Mouse (Mus musculus) limb, embryonic 13.5 days (tissue): ENCODE measurements around the gene Gmeb1. TPM values are rescaled to one million over a fixed set of nuclear protein-coding genes. Genes with fewer than 3 reads are reported as not detected.

Experiments
- ATAC-seq: fragments of 200-750 bp; cut with Nextera tagmentation; 2 replicates; pipeline ENCODE4 v1.8.0; 2017; ENCODE audit warnings: low read depth, moderate number of reproducible peaks, moderate TSS enrichment; ENCODE audit not compliant: low FRiP score
- H3K27ac ChIP-seq: fragments of 300-500 bp; sonication (generic); 2 replicates; pipeline ENCODE4 v1.5.1; 2015; ENCODE audit warnings: inconsistent platforms, mild to moderate bottlenecking, moderate library complexity
- H3K27me3 ChIP-seq: fragments of 300-500 bp; sonication (generic); 2 replicates; pipeline ENCODE4 v1.6.1; 2015; ENCODE audit warnings: mild to moderate bottlenecking, inconsistent platforms
- H3K36me3 ChIP-seq: fragments of 300-500 bp; sonication (generic); 2 replicates; pipeline ENCODE4 v1.6.1; 2015; ENCODE audit warnings: inconsistent platforms, mild to moderate bottlenecking, moderate library complexity
- H3K4me1 ChIP-seq: fragments of 300-500 bp; sonication (generic); 2 replicates; pipeline ENCODE4 v1.6.1; 2015; ENCODE audit warnings: inconsistent platforms
- H3K4me2 ChIP-seq: fragments of 300-500 bp; sonication (generic); replicated peaks from 2 replicates; pipeline ENCODE4 v1.6.1; 2015; ENCODE audit warnings: inconsistent platforms, mild to moderate bottlenecking, moderate library complexity
- H3K4me3 ChIP-seq: fragments of 300-500 bp; sonication (generic); 2 replicates; pipeline ENCODE4 v1.5.1; 2015; ENCODE audit warnings: moderate library complexity, mild to moderate bottlenecking, inconsistent platforms
- H3K9ac ChIP-seq: fragments of 300-500 bp; sonication (generic); 2 replicates; pipeline ENCODE4 v1.6.1; 2015; ENCODE audit warnings: mild to moderate bottlenecking, inconsistent platforms
- H3K9me3 ChIP-seq: fragments of 300-500 bp; sonication (generic); 2 replicates; pipeline ENCODE4 v1.6.1; 2016; ENCODE audit warnings: inconsistent platforms
- WGBS: fragments of 180-500 bp; shearing (Covaris S2); methylation state at CpG from one replicate; pipeline ENCODE4 v1.1.7; 2015; 5-methylcytosine and 5-hydroxymethylcytosine counted together
- polyA plus RNA-seq: library from polyadenylated mRNA; unstranded; fragments of >200 nt; fragmentation: Nextera tagmentation; extraction: Ambion mirVana; gene quantifications from 2 replicates; pipeline ENCODE4 v1.2.1, GENCODE M21; 2015

Gene Gmeb1
- polyA plus RNA-seq, 1 experiment from 2014 or later: 42.1 TPM

DNA sequence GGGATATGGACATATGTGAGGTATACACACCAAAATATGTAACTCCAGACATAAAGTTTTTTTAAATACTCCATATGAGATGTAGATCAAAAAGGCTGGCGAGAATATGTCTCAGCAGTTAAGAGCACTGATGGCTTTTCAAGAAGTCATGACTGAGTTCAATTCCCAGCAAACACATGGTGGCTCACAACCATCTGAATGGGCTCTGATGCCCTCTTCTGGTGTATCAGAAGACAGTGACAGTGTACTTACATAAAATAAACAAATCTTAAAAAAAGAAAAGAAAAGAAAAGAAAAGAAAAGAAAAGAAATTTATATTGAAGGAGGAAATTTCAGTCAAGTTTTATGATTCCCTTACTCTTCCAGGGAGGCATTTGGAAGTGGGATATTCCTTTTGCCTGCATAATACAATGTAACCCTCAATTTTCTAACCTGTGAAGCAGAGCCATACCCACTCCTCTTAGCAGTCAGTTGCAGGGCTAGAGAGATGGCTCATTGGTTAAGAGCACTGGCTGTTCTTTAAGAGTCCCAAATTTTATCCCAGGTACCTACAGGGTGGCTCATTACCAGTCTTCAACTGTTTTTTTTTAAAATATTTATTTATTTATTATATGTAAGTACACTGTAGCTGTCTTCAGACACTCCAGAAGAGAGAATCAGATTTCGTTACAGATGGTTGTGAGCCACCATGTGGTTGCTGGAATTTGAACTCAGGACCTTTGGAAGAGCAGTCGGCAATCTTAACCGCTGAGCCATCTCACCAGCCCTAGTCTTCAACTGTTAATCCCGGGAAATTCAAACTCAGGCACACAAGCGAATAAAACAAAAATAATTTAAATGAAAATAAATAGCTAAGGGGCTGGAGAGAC is 7.7 kb upstream of the Gmeb1 start:
- 8% methylated on average over 6 of the region's 6 CpGs for WGBS
- H3K36me3 ChIP-seq: no peaks in the 10 kb centered on the region
- no peak for ATAC-seq
- no peaks in the 10 kb centered on the region for H3K27me3 ChIP-seq
- peaks cover 7% of the 10 kb centered on the region; the same call in 1 of the 2 replicates for H3K4me1 ChIP-seq
- no peaks in the 10 kb centered on the region for H3K9me3 ChIP-seq
- peak overlapping the region; percentile 59; the same call in 1 of the 2 replicates for H3K27ac ChIP-seq
- no peak overlapping the region for H3K4me3 ChIP-seq
- H3K9ac ChIP-seq: no peak overlapping the region
- no peak overlapping the region for H3K4me2 ChIP-seq

DNA sequence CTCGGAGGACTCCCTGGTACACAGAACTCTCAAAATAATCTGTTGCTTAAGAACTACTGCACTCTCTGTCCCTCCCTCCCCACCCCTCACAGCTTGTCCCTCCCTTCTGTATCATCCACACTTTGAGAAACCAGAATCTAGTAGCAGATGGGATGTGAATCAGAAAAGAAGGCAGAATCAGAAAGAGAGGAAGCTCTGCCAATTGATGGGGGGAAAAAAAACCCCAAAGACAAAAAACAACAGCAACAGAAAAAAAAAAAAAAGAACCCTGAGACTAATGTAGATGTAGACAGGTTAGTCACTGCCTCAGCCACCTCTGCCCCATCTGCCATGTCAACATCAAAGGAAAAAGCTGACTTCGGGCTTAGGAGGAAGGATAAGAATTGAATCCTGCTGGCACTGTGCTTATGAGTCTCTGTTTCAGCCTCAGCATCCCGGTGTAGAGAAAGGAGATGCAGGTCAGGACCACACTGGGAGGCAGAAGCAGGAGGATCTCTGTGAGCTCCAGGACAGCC is 5.5 kb upstream of the Gmeb1 start:
- no peaks in the 10 kb centered on the region for H3K27me3 ChIP-seq
- 77% methylated on average over 3 of the region's 3 CpGs for WGBS
- no peak overlapping the region for H3K9ac ChIP-seq
- H3K36me3 ChIP-seq: no peaks in the 10 kb centered on the region
- ATAC-seq: no peak
- no peak overlapping the region for H3K27ac ChIP-seq
- H3K4me1 ChIP-seq: no peaks in the 10 kb centered on the region
- H3K9me3 ChIP-seq: no peaks in the 10 kb centered on the region
- H3K4me3 ChIP-seq: no peak overlapping the region
- H3K4me2 ChIP-seq: no peak overlapping the region

DNA sequence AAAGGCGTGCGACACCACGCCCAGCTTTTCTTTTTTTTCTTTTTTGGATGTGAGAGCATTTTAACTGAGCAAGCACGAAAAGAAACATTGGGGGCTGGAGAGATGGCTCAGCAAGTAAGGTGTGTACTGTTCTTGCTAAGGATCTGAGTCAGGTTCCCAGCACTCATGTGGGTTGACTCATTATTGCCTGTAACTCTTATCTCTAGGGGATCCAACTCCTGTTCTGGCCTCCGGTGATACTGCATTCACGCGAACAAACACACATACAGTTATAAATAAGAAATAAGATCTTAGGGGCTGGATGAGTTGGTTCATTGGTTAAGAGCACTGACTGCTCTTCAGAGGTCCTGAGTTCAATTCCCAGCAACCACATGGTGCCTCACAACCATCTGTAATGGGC is 1.9 kb upstream of the Gmeb1 start:
- no peak for ATAC-seq
- Histone ChIP-seq H3K9ac (no peak overlapping the region), H3K4me1 (peaks cover 14% of the 10 kb centered on the region), H3K27me3 (no peaks in the 10 kb centered on the region), H3K36me3 (no peaks in the 10 kb centered on the region), H3K27ac (no peak overlapping the region), H3K4me2 (no peak overlapping the region), H3K9me3 (no peaks in the 10 kb centered on the region), H3K4me3 (no peak overlapping the region)
- 96% methylated on average over 7 of the region's 7 CpGs for WGBS

DNA sequence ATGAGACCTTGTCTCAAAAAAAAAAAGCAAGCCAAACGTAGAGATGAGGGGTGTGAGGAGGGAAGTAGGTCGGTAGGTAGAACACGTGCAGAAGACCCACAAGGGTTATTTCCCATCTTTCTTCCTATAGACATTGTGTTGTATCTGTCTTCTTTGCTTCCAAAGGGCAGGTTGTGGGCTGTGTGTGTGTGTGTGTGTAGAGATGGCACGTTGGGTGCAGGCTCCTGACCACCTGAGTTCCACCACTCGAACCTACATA is 885 bp upstream of the Gmeb1 start:
- 79% methylated on average over 5 of the region's 5 CpGs for WGBS
- Histone ChIP-seq H3K9ac (0 out of 2 replicates have a peak overlapping the region, but pooled peaks have one; percentile 93), H3K4me2 (peak overlapping the region; percentile 69), H3K9me3 (no peaks in the 10 kb centered on the region), H3K27ac (no peak overlapping the region), H3K4me3 (0 out of 2 replicates have a peak overlapping the region, but pooled peaks have one; percentile 77), H3K4me1 (peaks cover 14% of the 10 kb centered on the region), H3K27me3 (no peaks in the 10 kb centered on the region), H3K36me3 (0 out of 2 replicates have a peak, but pooled peaks cover 3% of the 10 kb centered on the region)
- no peak for ATAC-seq

DNA sequence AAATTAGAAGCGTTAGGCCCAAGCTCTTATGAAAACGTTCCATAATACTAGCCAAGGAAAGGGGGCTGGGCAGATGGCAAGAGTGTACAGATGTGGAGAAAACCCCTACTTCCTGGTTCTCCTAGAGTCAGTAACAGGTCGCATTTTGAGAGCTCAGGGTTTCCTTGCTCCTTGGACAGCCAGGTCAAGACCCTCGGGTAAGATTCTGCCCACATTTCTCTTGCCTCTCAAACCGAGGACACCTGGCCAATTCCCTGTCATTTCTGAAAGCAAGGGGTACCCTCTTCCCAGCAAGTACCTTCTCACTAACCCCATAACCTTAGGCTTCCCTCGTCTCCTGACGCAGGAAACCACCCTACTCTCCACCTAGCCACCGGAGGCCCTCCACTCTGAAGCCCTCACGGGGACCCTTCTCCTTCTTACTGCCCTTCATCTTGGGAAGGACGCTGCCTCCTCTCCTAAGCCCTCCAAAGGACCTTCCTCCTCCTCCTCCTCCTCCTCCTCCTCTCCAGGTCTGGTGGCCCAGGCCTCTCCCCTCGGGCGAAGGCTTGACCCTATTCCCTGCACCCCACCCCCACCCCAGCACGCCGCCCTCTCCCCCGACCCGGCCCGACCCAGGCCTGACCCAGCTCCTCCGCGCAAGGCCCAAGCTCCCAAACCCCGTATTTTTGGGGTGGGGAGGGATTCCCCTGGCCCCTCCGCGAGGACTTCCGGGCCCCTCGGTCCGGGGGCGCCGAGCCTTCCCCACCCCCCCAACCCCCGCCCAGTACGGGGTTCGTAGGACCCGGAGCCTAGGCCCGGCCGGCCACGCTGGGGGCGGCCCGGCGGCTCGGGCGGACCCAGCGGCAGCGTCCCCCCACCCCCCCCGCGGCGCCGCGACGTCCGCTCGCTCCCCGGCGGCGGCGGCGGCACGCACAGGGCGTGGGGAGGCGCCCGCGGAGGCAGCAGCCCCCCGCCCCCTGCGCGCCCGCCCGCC is 710 bp downstream of the Gmeb1 start:
- Histone ChIP-seq H3K4me1 (peaks cover 14% of the 10 kb centered on the region), H3K9me3 (no peaks in the 10 kb centered on the region), H3K27me3 (no peaks in the 10 kb centered on the region), H3K9ac (peak overlapping the region; percentile 93), H3K4me3 (peak overlapping the region; percentile 77), H3K27ac (peak overlapping the region; percentile 95), H3K36me3 (peaks cover 3% of the 10 kb centered on the region; the same call in 1 of the 2 replicates), H3K4me2 (peak overlapping the region; percentile 79)
- ATAC-seq: peak; percentile 88
- WGBS: 2% methylated on average over 37 of the region's 64 CpGs

DNA sequence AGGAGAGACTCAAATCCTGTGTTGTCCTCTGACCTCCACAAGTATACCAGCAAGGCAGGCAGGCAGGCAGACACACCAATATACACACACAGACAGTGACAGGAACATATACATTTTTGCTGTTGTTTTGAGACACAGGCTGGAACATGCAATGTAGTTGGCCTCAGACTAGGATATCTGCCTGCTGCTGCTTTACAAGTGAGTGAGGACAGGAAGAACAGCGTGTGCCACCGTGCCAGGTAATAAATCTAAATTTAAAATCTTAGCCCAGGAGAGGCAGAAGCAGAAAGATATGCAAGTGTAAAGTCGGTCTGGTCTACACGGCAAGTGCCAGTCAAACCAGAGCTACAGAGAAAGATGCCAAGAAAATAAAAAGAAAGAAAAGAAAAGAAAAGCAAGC is 2.2 kb downstream of the Gmeb1 start:
- H3K9ac ChIP-seq: 0 out of 2 replicates have a peak overlapping the region, but pooled peaks have one; percentile 93
- no peaks in the 10 kb centered on the region for H3K27me3 ChIP-seq
- H3K4me3 ChIP-seq: peak overlapping the region; percentile 77; the same call in 1 of the 2 replicates
- peaks cover 14% of the 10 kb centered on the region for H3K4me1 ChIP-seq
- 74% methylated on average over 4 of the region's 4 CpGs for WGBS
- no peaks in the 10 kb centered on the region for H3K9me3 ChIP-seq
- H3K4me2 ChIP-seq: peak overlapping the region; percentile 79
- H3K36me3 ChIP-seq: peaks cover 3% of the 10 kb centered on the region; the same call in 1 of the 2 replicates
- ATAC-seq: no peak
- no peak overlapping the region for H3K27ac ChIP-seq

DNA sequence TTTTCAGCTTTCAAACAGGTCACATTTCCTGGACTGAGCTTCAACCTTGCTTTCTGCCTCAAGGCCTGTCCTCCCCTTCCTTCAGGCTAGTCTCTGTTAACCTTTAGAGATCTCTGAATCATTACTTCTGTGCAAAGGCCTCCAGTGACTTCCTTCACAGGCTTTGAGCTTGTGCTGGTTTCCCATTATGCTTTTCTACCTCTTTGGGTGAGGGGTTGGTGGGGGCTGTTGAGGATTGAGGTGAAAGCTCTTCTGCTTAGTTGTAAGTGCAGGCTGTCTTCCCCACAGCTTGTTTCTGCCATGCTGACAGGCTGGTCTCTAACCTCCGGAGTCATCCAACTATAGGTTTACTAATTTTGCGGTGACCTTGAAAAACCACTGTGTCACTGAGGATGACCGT is 5.0 kb downstream of the Gmeb1 start:
- no peak overlapping the region for H3K4me2 ChIP-seq
- H3K36me3 ChIP-seq: peaks cover 12% of the 10 kb centered on the region
- no peak overlapping the region for H3K27ac ChIP-seq
- H3K4me3 ChIP-seq: no peak overlapping the region
- no peaks in the 10 kb centered on the region for H3K27me3 ChIP-seq
- H3K9ac ChIP-seq: no peak overlapping the region
- 95% methylated on average over 3 of the region's 3 CpGs for WGBS
- H3K4me1 ChIP-seq: peaks cover 14% of the 10 kb centered on the region
- H3K9me3 ChIP-seq: no peaks in the 10 kb centered on the region
- no peak for ATAC-seq

DNA sequence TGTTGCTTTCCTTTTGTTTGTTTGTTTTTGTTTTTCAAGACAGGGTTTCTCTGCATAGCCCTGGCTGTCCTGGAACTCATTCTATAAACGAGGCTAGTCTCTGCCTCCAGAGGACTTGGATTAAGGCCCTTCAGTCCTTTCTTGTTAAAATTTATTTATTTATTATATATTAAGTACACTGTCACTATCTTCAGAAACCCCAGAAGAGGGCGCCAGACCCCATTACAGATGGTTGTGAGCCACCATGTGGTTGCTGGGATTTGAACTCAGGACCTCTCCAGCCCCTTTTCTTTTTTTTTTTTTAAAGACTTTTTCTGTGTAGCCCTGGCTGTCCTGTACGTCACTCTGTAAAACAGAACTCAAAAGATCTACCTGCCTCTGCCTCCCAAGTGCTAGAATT is 6.4 kb downstream of the Gmeb1 start:
- H3K4me3 ChIP-seq: no peak overlapping the region
- peaks cover 26% of the 10 kb centered on the region for H3K36me3 ChIP-seq
- H3K4me2 ChIP-seq: no peak overlapping the region
- H3K27ac ChIP-seq: no peak overlapping the region
- no peak overlapping the region for H3K9ac ChIP-seq
- ATAC-seq: no peak
- H3K27me3 ChIP-seq: no peaks in the 10 kb centered on the region
- H3K9me3 ChIP-seq: no peaks in the 10 kb centered on the region
- 76% methylated on average over 3 of the region's 3 CpGs for WGBS
- peaks cover 10% of the 10 kb centered on the region for H3K4me1 ChIP-seq

DNA sequence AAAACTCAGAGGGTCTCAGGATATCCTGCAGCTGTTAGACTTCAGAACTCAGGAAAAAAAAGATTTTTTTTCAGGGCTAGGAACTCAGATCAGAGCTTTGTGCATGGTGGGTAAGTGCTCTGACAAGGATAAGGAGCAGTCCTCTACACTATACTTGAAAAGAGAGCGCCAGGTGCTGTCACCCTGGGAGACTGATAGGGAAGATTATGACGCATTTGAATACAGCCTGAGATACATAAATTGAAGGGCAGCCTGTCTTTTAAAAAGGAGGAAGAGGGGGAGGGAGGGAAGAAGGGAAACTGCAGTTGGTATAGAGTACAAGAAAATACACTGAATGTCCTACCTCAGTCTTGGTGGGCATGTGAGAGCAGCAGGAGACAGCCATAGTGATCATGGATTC is 7.8 kb downstream of the Gmeb1 start:
- 81% methylated on average over 2 of the region's 2 CpGs for WGBS
- Histone ChIP-seq H3K4me2 (no peak overlapping the region), H3K27ac (no peak overlapping the region), H3K9ac (no peak overlapping the region), H3K9me3 (no peaks in the 10 kb centered on the region), H3K4me3 (no peak overlapping the region), H3K36me3 (peaks cover 38% of the 10 kb centered on the region), H3K4me1 (no peaks in the 10 kb centered on the region), H3K27me3 (no peaks in the 10 kb centered on the region)
- ATAC-seq: no peak

DNA sequence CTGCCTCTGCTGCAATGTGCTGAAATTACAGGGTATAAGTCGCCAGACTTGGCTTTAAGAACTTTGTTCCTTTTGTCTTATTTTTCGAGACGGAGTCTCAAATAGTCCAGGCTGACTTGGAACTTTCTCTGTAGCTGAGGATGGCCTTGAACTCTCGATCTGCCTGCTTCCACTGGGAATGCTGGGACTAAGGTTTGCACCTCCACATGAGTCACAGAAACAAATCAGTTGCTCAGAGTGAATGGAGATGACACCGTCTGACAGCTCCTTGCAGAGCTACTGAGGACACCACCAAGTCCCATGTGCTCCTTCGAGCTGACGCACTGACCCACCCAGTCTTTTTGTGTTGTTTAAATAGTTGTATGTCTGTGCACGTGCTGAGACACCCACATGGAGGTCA is 8.3 kb downstream of the Gmeb1 start:
- Histone ChIP-seq H3K4me3 (no peak overlapping the region), H3K36me3 (peaks cover 43% of the 10 kb centered on the region), H3K9ac (no peak overlapping the region), H3K27ac (no peak overlapping the region), H3K27me3 (no peaks in the 10 kb centered on the region), H3K4me2 (no peak overlapping the region), H3K9me3 (no peaks in the 10 kb centered on the region), H3K4me1 (no peaks in the 10 kb centered on the region)
- WGBS: 91% methylated on average over 8 of the region's 8 CpGs
- no peak for ATAC-seq

DNA sequence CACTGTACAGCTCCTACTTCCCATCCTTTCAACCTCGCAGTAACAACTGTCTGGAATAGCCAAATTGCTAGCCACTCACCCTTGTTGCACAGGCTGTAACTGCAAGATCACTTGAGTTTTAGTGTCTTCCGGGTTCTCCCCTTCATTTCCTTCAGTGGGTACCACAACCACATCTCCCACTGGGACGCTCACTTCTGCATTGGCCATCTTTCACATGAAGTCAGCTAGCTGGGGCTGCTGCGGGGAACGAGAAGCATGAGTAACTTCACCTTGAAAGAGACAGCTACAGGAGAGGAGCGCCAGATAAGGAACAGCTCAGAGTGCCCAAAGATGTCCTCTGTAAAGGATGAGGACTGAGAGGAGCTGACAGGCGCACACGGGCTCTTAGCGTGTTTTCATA is 9.8 kb downstream of the Gmeb1 start:
- Histone ChIP-seq H3K36me3 (peaks cover 53% of the 10 kb centered on the region), H3K4me3 (no peak overlapping the region), H3K27ac (no peak overlapping the region), H3K9me3 (no peaks in the 10 kb centered on the region), H3K9ac (no peak overlapping the region), H3K4me1 (no peaks in the 10 kb centered on the region), H3K4me2 (no peak overlapping the region), H3K27me3 (no peaks in the 10 kb centered on the region)
- 94% methylated on average over 9 of the region's 9 CpGs for WGBS
- no peak for ATAC-seq

DNA sequence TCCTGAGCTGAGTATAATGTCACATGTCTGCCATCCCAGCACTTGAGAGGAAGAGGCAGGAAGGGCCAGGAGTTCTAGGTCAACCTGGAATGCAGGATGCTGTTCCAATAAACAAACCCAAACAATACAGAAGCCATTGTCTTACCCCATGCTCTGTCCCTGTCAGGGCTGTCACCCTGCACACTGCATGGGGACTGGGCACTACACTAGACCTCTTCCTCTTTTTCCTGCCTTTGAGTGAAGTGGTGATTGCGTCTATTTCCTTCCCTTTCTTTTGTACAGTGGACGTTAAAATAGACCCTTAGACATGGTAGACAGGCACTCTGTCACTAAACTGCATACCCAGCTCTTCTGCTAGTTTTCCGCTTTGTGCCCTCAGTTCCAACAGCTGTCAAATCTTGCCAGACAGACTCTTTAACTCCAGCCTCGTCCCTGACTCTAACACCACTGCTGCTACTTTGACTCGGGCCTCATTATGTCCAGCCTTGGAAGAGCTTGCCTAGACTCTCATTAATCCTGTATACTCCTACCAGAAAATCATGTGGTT is 13.9 kb downstream of the Gmeb1 start:
- Histone ChIP-seq H3K27me3 (no peaks in the 10 kb centered on the region), H3K4me3 (no peak overlapping the region), H3K9me3 (no peaks in the 10 kb centered on the region), H3K9ac (no peak overlapping the region), H3K27ac (no peak overlapping the region), H3K4me1 (no peaks in the 10 kb centered on the region), H3K4me2 (no peak overlapping the region), H3K36me3 (peaks cover 84% of the 10 kb centered on the region)
- WGBS: 83% methylated on average over 5 of the region's 5 CpGs
- ATAC-seq: no peak
